Mouse (Mus musculus): ENCODE data around the gene Zranb1. TPM values are rescaled to one million over a fixed set of nuclear protein-coding genes. Genes with fewer than 3 reads are reported as not detected.

Zranb1 gene
- polyA plus RNA-seq, 1 experiment from 2014 or later = 17.1 TPM

GRCm38 (mm10) chr7:133015416-133016070 is 84.6 kb downstream of the Zranb1 start:
- Histone ChIP-seq H3K36me3 (0 out of 2 replicates have a peak, but pooled peaks cover 3% of the 10 kb centered on the region), H3K9ac (no peak overlapping the region), H3K9me3 (replicated peaks) (no peaks in the 10 kb centered on the region), H3K27ac (replicated peaks) (peak overlapping the region; percentile 29), H3K4me1 (peaks cover 71% of the 10 kb centered on the region), H3K4me2 (replicated peaks) (no peak overlapping the region), H3K4me3 (replicated peaks) (no peak overlapping the region), H3K27me3 (no peaks in the 10 kb centered on the region)
- 24% methylated on average over 7 of the region's 7 CpGs for WGBS
- no peak for ATAC-seq (ENCODE audit: insufficient number of reproducible peaks, low FRiP score, low TSS enrichment, low read depth)

- ATAC-seq (ENCODE audit: insufficient number of reproducible peaks, low FRiP score, low TSS enrichment, low read depth) = no peak
- Histone ChIP-seq H3K9me3 (replicated peaks) (no peaks in the 10 kb centered on the region), H3K4me2 (replicated peaks) (no peak overlapping the region), H3K27me3 (no peaks in the 10 kb centered on the region), H3K4me3 (replicated peaks) (no peak overlapping the region), H3K4me1 (peaks cover 64% of the 10 kb centered on the region), H3K36me3 (0 out of 2 replicates have a peak, but pooled peaks cover 3% of the 10 kb centered on the region), H3K9ac (no peak overlapping the region), H3K27ac (replicated peaks) (no peak overlapping the region)
- 77% methylated on average over 7 of the region's 7 CpGs for WGBS
Observed at GRCm38 (mm10) chr7:133018961-133019360, 88.0 kb downstream of the Zranb1 start.

GRCm38 (mm10) chr7:133019481-133020020 is 88.6 kb downstream of the Zranb1 start:
- no peaks in the 10 kb centered on the region for H3K9me3 ChIP-seq (replicated peaks)
- H3K4me2 ChIP-seq (replicated peaks) = no peak overlapping the region
- 50% methylated on average over 6 of the region's 6 CpGs for WGBS
- no peak overlapping the region for H3K4me3 ChIP-seq (replicated peaks)
- no peaks in the 10 kb centered on the region for H3K27me3 ChIP-seq
- peaks cover 64% of the 10 kb centered on the region for H3K4me1 ChIP-seq
- H3K9ac ChIP-seq = no peak overlapping the region
- ATAC-seq (ENCODE audit: insufficient number of reproducible peaks, low FRiP score, low TSS enrichment, low read depth) = no peak
- H3K27ac ChIP-seq (replicated peaks) = no peak overlapping the region
- 0 out of 2 replicates have a peak, but pooled peaks cover 3% of the 10 kb centered on the region for H3K36me3 ChIP-seq

- H3K27ac ChIP-seq (replicated peaks) = peak overlapping the region; percentile 65
- ATAC-seq (ENCODE audit: insufficient number of reproducible peaks, low FRiP score, low TSS enrichment, low read depth) = peak; percentile 74
- H3K4me2 ChIP-seq (replicated peaks) = no peak overlapping the region; the same call in 1 of the 2 replicates
- H3K27me3 ChIP-seq = no peaks in the 10 kb centered on the region
- WGBS = 22% methylated on average over 1 of the region's 1 CpGs
- peaks cover 56% of the 10 kb centered on the region for H3K4me1 ChIP-seq
- H3K9me3 ChIP-seq (replicated peaks) = no peaks in the 10 kb centered on the region
- H3K9ac ChIP-seq = no peak overlapping the region
- no peaks in the 10 kb centered on the region for H3K36me3 ChIP-seq
- no peak overlapping the region for H3K4me3 ChIP-seq (replicated peaks)
Observed at GRCm38 (mm10) chr7:133024694-133025093, 93.8 kb downstream of the Zranb1 start.

GRCm38 (mm10) chr7:133027930-133028329 is 97.0 kb downstream of the Zranb1 start:
- ATAC-seq (ENCODE audit: insufficient number of reproducible peaks, low FRiP score, low TSS enrichment, low read depth) = no peak
- 77% methylated on average over 4 of the region's 4 CpGs for WGBS
- no peak overlapping the region for H3K27ac ChIP-seq (replicated peaks)
- no peak overlapping the region for H3K4me3 ChIP-seq (replicated peaks)
- no peaks in the 10 kb centered on the region for H3K36me3 ChIP-seq
- H3K9ac ChIP-seq = no peak overlapping the region
- peaks cover 30% of the 10 kb centered on the region for H3K4me1 ChIP-seq
- no peaks in the 10 kb centered on the region for H3K27me3 ChIP-seq
- no peak overlapping the region for H3K4me2 ChIP-seq (replicated peaks)
- no peaks in the 10 kb centered on the region for H3K9me3 ChIP-seq (replicated peaks)

GRCm38 (mm10) chr7:133029004-133029403 is 98.1 kb downstream of the Zranb1 start:
- 82% methylated on average over 8 of the region's 8 CpGs for WGBS
- no peak for ATAC-seq (ENCODE audit: insufficient number of reproducible peaks, low FRiP score, low TSS enrichment, low read depth)
- H3K36me3 ChIP-seq = no peaks in the 10 kb centered on the region
- no peak overlapping the region for H3K4me3 ChIP-seq (replicated peaks)
- H3K4me1 ChIP-seq = peaks cover 31% of the 10 kb centered on the region
- H3K27ac ChIP-seq (replicated peaks) = no peak overlapping the region
- H3K4me2 ChIP-seq (replicated peaks) = no peak overlapping the region
- no peaks in the 10 kb centered on the region for H3K9me3 ChIP-seq (replicated peaks)
- no peak overlapping the region for H3K9ac ChIP-seq
- no peaks in the 10 kb centered on the region for H3K27me3 ChIP-seq

GRCm38 (mm10) chr7:133029496-133030047 is 98.6 kb downstream of the Zranb1 start:
- no peak overlapping the region for H3K9ac ChIP-seq
- H3K9me3 ChIP-seq (replicated peaks) = no peaks in the 10 kb centered on the region
- ATAC-seq (ENCODE audit: insufficient number of reproducible peaks, low FRiP score, low TSS enrichment, low read depth) = no peak
- no peak overlapping the region for H3K4me2 ChIP-seq (replicated peaks)
- peaks cover 27% of the 10 kb centered on the region for H3K4me1 ChIP-seq
- H3K36me3 ChIP-seq = no peaks in the 10 kb centered on the region
- no peak overlapping the region for H3K4me3 ChIP-seq (replicated peaks)
- no peaks in the 10 kb centered on the region for H3K27me3 ChIP-seq
- H3K27ac ChIP-seq (replicated peaks) = no peak overlapping the region
- 76% methylated on average over 8 of the region's 8 CpGs for WGBS

GRCm38 (mm10) chr7:133032589-133033203 is 101.8 kb downstream of the Zranb1 start:
- ATAC-seq (ENCODE audit: insufficient number of reproducible peaks, low FRiP score, low TSS enrichment, low read depth) = 0 out of 2 replicates have a peak, but pooled peaks have one; percentile 27
- H3K4me1 ChIP-seq = peaks cover 29% of the 10 kb centered on the region
- H3K27me3 ChIP-seq = no peaks in the 10 kb centered on the region
- no peak overlapping the region for H3K9ac ChIP-seq
- no peaks in the 10 kb centered on the region for H3K36me3 ChIP-seq
- no peaks in the 10 kb centered on the region for H3K9me3 ChIP-seq (replicated peaks)
- no peak overlapping the region for H3K4me2 ChIP-seq (replicated peaks)
- WGBS = 42% methylated on average over 9 of the region's 9 CpGs
- no peak overlapping the region for H3K27ac ChIP-seq (replicated peaks)
- H3K4me3 ChIP-seq (replicated peaks) = no peak overlapping the region

GRCm38 (mm10) chr7:133035901-133036300 is 105.0 kb downstream of the Zranb1 start:
- H3K4me2 ChIP-seq (replicated peaks) = no peak overlapping the region
- H3K4me1 ChIP-seq = peaks cover 51% of the 10 kb centered on the region

More at GRCm38 (mm10) chr7:133035901-133036300, 105.0 kb downstream of the Zranb1 start:
- no peak overlapping the region for H3K9ac ChIP-seq
- ATAC-seq (ENCODE audit: insufficient number of reproducible peaks, low FRiP score, low TSS enrichment, low read depth) = no peak
- no peaks in the 10 kb centered on the region for H3K36me3 ChIP-seq
- no peaks in the 10 kb centered on the region for H3K9me3 ChIP-seq (replicated peaks)
- H3K27ac ChIP-seq (replicated peaks) = no peak overlapping the region
- no peaks in the 10 kb centered on the region for H3K27me3 ChIP-seq
- no peak overlapping the region for H3K4me3 ChIP-seq (replicated peaks)

Measured in embryonic facial prominence, embryonic 15.5 days (tissue).